Mouse (Mus musculus) G1E (cell line): Measurements from ENCODE around the gene Xcl1. TPM values are rescaled to one million over a fixed set of nuclear protein-coding genes. Genes with fewer than 3 reads are reported as not detected.

Experiments
- ATAC-seq: 2 replicates; pipeline ENCODE4 v1.8.0; 2016; ENCODE audit warnings: mild to moderate bottlenecking; ENCODE audit not compliant: insufficient number of reproducible peaks, poor library complexity, low FRiP score, severe bottlenecking; ENCODE audit errors: extremely low read depth
- DNase-seq: peaks from one replicate; pipeline ENCODE4 v3.0.0; 2012; ENCODE audit warnings: low spot score
- H3K27me3 ChIP-seq: 2 replicates; pipeline ENCODE4 v1.6.1; 2012; ENCODE audit warnings: mild to moderate bottlenecking, low read length, inconsistent platforms; ENCODE audit not compliant: insufficient read depth
- H3K36me3 ChIP-seq: replicated peaks from 2 replicates; pipeline ENCODE3; 2012; ENCODE audit warnings: mild to moderate bottlenecking, inconsistent platforms
- H3K4me1 ChIP-seq: 2 replicates; pipeline ENCODE4 v1.6.1; 2012; ENCODE audit warnings: low read depth, low read length, inconsistent platforms, mixed read lengths; ENCODE audit not compliant: insufficient read depth
- H3K4me3 ChIP-seq: 2 replicates; pipeline ENCODE4 v1.5.1; 2012; ENCODE audit warnings: low read depth, mild to moderate bottlenecking, inconsistent platforms, low read length, moderate library complexity, mixed read lengths
- H3K9me3 ChIP-seq: replicated peaks from 2 replicates; pipeline ENCODE4 v1.6.1; 2012; ENCODE audit warnings: inconsistent platforms
- CTCF ChIP-seq: IDR thresholded peaks from 2 replicates; pipeline ENCODE4 v1.5.1; 2012; ENCODE audit warnings: low read depth, low read length, inconsistent platforms, mixed read lengths
- GATA1 ChIP-seq: IDR thresholded peaks from 2 replicates; pipeline ENCODE4 v1.6.1; 2012; ENCODE audit warnings: borderline replicate concordance, low read length, inconsistent platforms, mixed read lengths
- GATA2 ChIP-seq: IDR thresholded peaks from 2 replicates; pipeline ENCODE4 v1.6.1; 2012; ENCODE audit warnings: low read depth, low read length, inconsistent platforms, borderline replicate concordance
- POLR2AphosphoS5 ChIP-seq: IDR thresholded peaks from 2 replicates; pipeline ENCODE4 v1.6.1; 2012; ENCODE audit warnings: low read depth, low read length, inconsistent platforms; ENCODE audit not compliant: insufficient replicate concordance
- TAL1 ChIP-seq: conservative IDR thresholded peaks from 2 replicates; pipeline ENCODE4 v1.6.1; 2012; ENCODE audit warnings: low read depth, low read length, inconsistent platforms, mixed read lengths
- polyA plus RNA-seq: library from polyadenylated mRNA; stranded (reverse); fragments of >175 nt; gene quantifications from 2 replicates; pipeline ENCODE4 v1.2.3, GENCODE M21; 2012
- total RNA-seq, 2 experiments: library from RNA; stranded (forward) in 1 of 2; stranded (reverse) in 1 of 2; fragments of 200-1000 nt in 1 of 2; fragments of >200 nt in 1 of 2; fragmentation: Nextera tagmentation in 1 of 2; gene quantifications; 2 replicates each; pipeline ENCODE4 v1.2.3; 2014 to 2017

The Xcl1 gene
- total and polyA plus RNA-seq, 3 experiments = not detected

GRCm38 (mm10) chr1:164897163-164897817, 38.0 kb downstream of the Xcl1 start:
- H3K36me3 ChIP-seq = no peaks in the 10 kb centered on the region
- DNase-seq = no peak

GRCm38 (mm10) chr1:164896211-164897145, 38.8 kb downstream of the Xcl1 start:
- Histone ChIP-seq H3K27me3 (no peaks in the 10 kb centered on the region), H3K9me3 (peaks cover 32% of the 10 kb centered on the region), H3K36me3 (no peaks in the 10 kb centered on the region), H3K4me1 (no peaks in the 10 kb centered on the region), H3K4me3 (no peak overlapping the region)
- DNase-seq (no peak), ATAC-seq (no peak)
- TF ChIP-seq POLR2AphosphoS5 (no peak), CTCF (no peak), GATA2 (no peak), TAL1 (no peak), GATA1 (no peak)

More at GRCm38 (mm10) chr1:164897163-164897817, 38.0 kb downstream of the Xcl1 start:
- Histone ChIP-seq H3K9me3 (peaks cover 32% of the 10 kb centered on the region), H3K4me3 (no peak overlapping the region), H3K4me1 (no peaks in the 10 kb centered on the region), H3K27me3 (no peaks in the 10 kb centered on the region)
- no peak for ATAC-seq
- TF ChIP-seq CTCF (no peak), GATA1 (no peak), GATA2 (no peak), TAL1 (no peak), POLR2AphosphoS5 (no peak)

GRCm38 (mm10) chr1:164895806-164896205, 39.5 kb downstream of the Xcl1 start:
- TF ChIP-seq GATA2 (no peak), CTCF (no peak), POLR2AphosphoS5 (no peak), TAL1 (no peak), GATA1 (no peak)
- ATAC-seq (no peak), DNase-seq (no peak)
- no peaks in the 10 kb centered on the region for H3K36me3 ChIP-seq
- no peaks in the 10 kb centered on the region for H3K27me3 ChIP-seq
- no peaks in the 10 kb centered on the region for H3K4me1 ChIP-seq
- peaks cover 32% of the 10 kb centered on the region for H3K9me3 ChIP-seq
- H3K4me3 ChIP-seq = no peak overlapping the region

- Histone ChIP-seq H3K4me3 (no peak overlapping the region), H3K27me3 (no peaks in the 10 kb centered on the region), H3K36me3 (no peaks in the 10 kb centered on the region), H3K4me1 (no peaks in the 10 kb centered on the region), H3K9me3 (peaks cover 7% of the 10 kb centered on the region)
- TF ChIP-seq GATA1 = no peak
- TF ChIP-seq GATA2 = no peak
- TF ChIP-seq CTCF = no peak
- TF ChIP-seq TAL1 = no peak
- no peak for TF ChIP-seq POLR2AphosphoS5
- DNase-seq = no peak
- ATAC-seq = no peak
These were observed 45.0 kb downstream of the Xcl1 start for GRCm38 (mm10) chr1:164890366-164890765.

GRCm38 (mm10) chr1:164888563-164888962, 46.8 kb downstream of the Xcl1 start:
- no peaks in the 10 kb centered on the region for H3K27me3 ChIP-seq
- no peak for TF ChIP-seq TAL1
- no peak for TF ChIP-seq GATA2
- TF ChIP-seq CTCF = no peak
- TF ChIP-seq GATA1 = no peak
- TF ChIP-seq POLR2AphosphoS5 = no peak
- peaks cover 10% of the 10 kb centered on the region for H3K9me3 ChIP-seq
- H3K36me3 ChIP-seq = no peaks in the 10 kb centered on the region
- H3K4me3 ChIP-seq = no peak overlapping the region
- no peak for DNase-seq
- no peak for ATAC-seq
- no peaks in the 10 kb centered on the region for H3K4me1 ChIP-seq

- DNase-seq (no peak), ATAC-seq (no peak)
- peaks cover 10% of the 10 kb centered on the region for H3K9me3 ChIP-seq
- H3K36me3 ChIP-seq = no peaks in the 10 kb centered on the region
- H3K4me3 ChIP-seq = no peak overlapping the region
- no peaks in the 10 kb centered on the region for H3K4me1 ChIP-seq
- TF ChIP-seq TAL1 (no peak), GATA1 (no peak), POLR2AphosphoS5 (no peak), CTCF (no peak), GATA2 (no peak)
- H3K27me3 ChIP-seq = no peaks in the 10 kb centered on the region
These were observed 47.6 kb downstream of the Xcl1 start for GRCm38 (mm10) chr1:164887775-164888174.
